Mouse (Mus musculus) MEL (cell line): ENCODE data around the gene Slc44a1. TPM values are rescaled to one million over a fixed set of nuclear protein-coding genes. Genes with fewer than 3 reads are reported as not detected.

Experiments
- DNase-seq: peaks from one replicate; pipeline ENCODE4 v3.0.0; 2011; ENCODE audit warnings: low read depth, low spot score
- H3K27ac ChIP-seq: 2 replicates; pipeline ENCODE4 v1.5.1; 2012; ENCODE audit warnings: low read depth, mild to moderate bottlenecking, control low read depth, low read length, moderate library complexity; ENCODE audit not compliant: control insufficient read depth
- H3K27me3 ChIP-seq, 2 experiments: fragments of 150-350 bp in 1 of 2; sonication (generic) in 1 of 2; 2 replicates each; pipeline ENCODE4 v1.6.1; 2012; ENCODE audit warnings: low read length in 2 of 2, mild to moderate bottlenecking in 2 of 2, improper control_type of control experiment in 1 of 2, moderate library complexity in 1 of 2; ENCODE audit not compliant: insufficient read depth in 2 of 2, control insufficient read depth in 1 of 2
- H3K36me3 ChIP-seq, 2 experiments: 2 replicates each; pipeline ENCODE4 v1.6.1; 2012 to 2014; ENCODE audit warnings: low read length in 2 of 2, improper control_type of control experiment in 1 of 2, inconsistent platforms in 1 of 2, mild to moderate bottlenecking in 1 of 2; ENCODE audit not compliant: insufficient read depth in 2 of 2, control insufficient read depth in 1 of 2
- H3K4me1 ChIP-seq, 2 experiments: fragments of 150-350 bp in 1 of 2; sonication (generic) in 1 of 2; 2 replicates each; pipeline ENCODE4 v1.6.1; 2012; ENCODE audit warnings: low read length in 2 of 2, improper control_type of control experiment in 1 of 2, mild to moderate bottlenecking in 1 of 2; ENCODE audit not compliant: insufficient read depth in 2 of 2, control insufficient read depth in 1 of 2
- H3K4me3 ChIP-seq, 2 experiments: fragments of 150-350 bp in 1 of 2; sonication (generic) in 1 of 2; 2 replicates each; pipeline ENCODE4 v1.5.1; 2012; ENCODE audit warnings: low read depth in 2 of 2, low read length in 2 of 2, mild to moderate bottlenecking in 2 of 2, moderate library complexity in 2 of 2, control low read depth in 1 of 2, improper control_type of control experiment in 1 of 2; ENCODE audit not compliant: control insufficient read depth in 1 of 2, insufficient read depth in 1 of 2
- H3K79me2 ChIP-seq: 2 replicates; pipeline ENCODE4 v1.6.1; 2012; ENCODE audit warnings: mild to moderate bottlenecking, low read length, moderate library complexity; ENCODE audit not compliant: control insufficient read depth, poor library complexity, insufficient read depth
- H3K9ac ChIP-seq: 2 replicates; pipeline ENCODE4 v1.6.1; 2012; ENCODE audit warnings: low read depth, mild to moderate bottlenecking, control low read depth, low read length, moderate library complexity; ENCODE audit not compliant: control insufficient read depth, poor library complexity, severe bottlenecking
- H3K9me3 ChIP-seq: fragments of 150-350 bp; sonication (generic); replicated peaks from 2 replicates; pipeline ENCODE4 v1.6.1; 2012; ENCODE audit warnings: mild to moderate bottlenecking, low read length, improper control_type of control experiment, moderate library complexity; ENCODE audit not compliant: insufficient read depth
- BHLHE40 ChIP-seq: IDR thresholded peaks from 2 replicates; pipeline ENCODE4 v1.6.1; 2012; ENCODE audit warnings: low read depth, mild to moderate bottlenecking, inconsistent platforms, low read length, improper control_type of control experiment, borderline replicate concordance
- CHD1 ChIP-seq: IDR thresholded peaks from 2 replicates; pipeline ENCODE4 v1.6.1; 2012; ENCODE audit warnings: low read depth, mild to moderate bottlenecking, inconsistent platforms, low read length, improper control_type of control experiment
- E2F4 ChIP-seq: IDR thresholded peaks from 2 replicates; pipeline ENCODE4 v1.6.1; 2011; ENCODE audit warnings: low read depth, low read length, improper control_type of control experiment, borderline replicate concordance
- ELF1 ChIP-seq: IDR thresholded peaks from 2 replicates; pipeline ENCODE4 v1.6.1; 2014; ENCODE audit warnings: low read depth, mild to moderate bottlenecking, inconsistent platforms, low read length, improper control_type of control experiment, moderate library complexity
- EP300 ChIP-seq, 2 experiments: IDR thresholded peaks; 2 replicates each; pipeline ENCODE4 v1.6.1; 2011; ENCODE audit warnings: improper control_type of control experiment in 2 of 2, low read length in 2 of 2, low read depth in 1 of 2, mild to moderate bottlenecking in 1 of 2
- ETS1 ChIP-seq: IDR thresholded peaks from 2 replicates; pipeline ENCODE4 v1.6.1; 2012; ENCODE audit warnings: low read depth, mild to moderate bottlenecking, inconsistent platforms, low read length, improper control_type of control experiment, moderate library complexity
- HCFC1 ChIP-seq: IDR thresholded peaks from 2 replicates; pipeline ENCODE4 v1.6.1; 2012; ENCODE audit warnings: low read depth, mild to moderate bottlenecking, inconsistent platforms, low read length, improper control_type of control experiment, moderate library complexity
- MAX ChIP-seq: IDR thresholded peaks from 2 replicates; pipeline ENCODE4 v1.6.1; 2011; ENCODE audit warnings: low read length, improper control_type of control experiment
- MXI1 ChIP-seq: IDR thresholded peaks from 2 replicates; pipeline ENCODE4 v1.6.1; 2011; ENCODE audit warnings: mild to moderate bottlenecking, low read depth, low read length, improper control_type of control experiment
- POLR2A ChIP-seq, 2 experiments: IDR thresholded peaks; 2 replicates each; pipeline ENCODE4 v1.6.1; 2011 to 2012; ENCODE audit warnings: low read length in 2 of 2, mild to moderate bottlenecking in 2 of 2, control low read depth in 1 of 2, improper control_type of control experiment in 1 of 2, low read depth in 1 of 2, moderate library complexity in 1 of 2; ENCODE audit not compliant: control insufficient read depth in 1 of 2, insufficient read depth in 1 of 2, poor library complexity in 1 of 2
- POLR2AphosphoS5 ChIP-seq: IDR thresholded peaks from 2 replicates; pipeline ENCODE4 v1.6.1; 2012; ENCODE audit warnings: low read depth, borderline replicate concordance, mild to moderate bottlenecking, inconsistent platforms, low read length, moderate library complexity, mixed read lengths
- RAD21 ChIP-seq: IDR thresholded peaks from 2 replicates; pipeline ENCODE4 v1.6.1; 2011; ENCODE audit warnings: mild to moderate bottlenecking, low read depth, low read length, improper control_type of control experiment
- RCOR1 ChIP-seq: IDR thresholded peaks from 2 replicates; pipeline ENCODE4 v1.6.1; 2012; ENCODE audit warnings: low read depth, mild to moderate bottlenecking, inconsistent platforms, low read length, improper control_type of control experiment
- SIN3A ChIP-seq: IDR thresholded peaks from 2 replicates; pipeline ENCODE4 v1.6.1; 2012; ENCODE audit warnings: low read length, improper control_type of control experiment, inconsistent platforms
- SMC3 ChIP-seq: IDR thresholded peaks from 2 replicates; pipeline ENCODE4 v1.6.1; 2011; ENCODE audit warnings: low read depth, low read length, improper control_type of control experiment
- TAL1 ChIP-seq: IDR thresholded peaks from 2 replicates; pipeline ENCODE4 v1.6.1; 2012; ENCODE audit warnings: mild to moderate bottlenecking, inconsistent platforms, low read length, moderate library complexity, mixed read lengths
- TBP ChIP-seq: IDR thresholded peaks from 2 replicates; pipeline ENCODE4 v1.8.0; 2011; ENCODE audit warnings: low read depth, low read length, improper control_type of control experiment
- UBTF ChIP-seq: IDR thresholded peaks from 2 replicates; pipeline ENCODE4 v1.6.1; 2012; ENCODE audit warnings: low read depth, mild to moderate bottlenecking, inconsistent platforms, low read length, improper control_type of control experiment, moderate library complexity, borderline replicate concordance; ENCODE audit not compliant: insufficient read depth
- USF1 ChIP-seq: IDR thresholded peaks from 2 replicates; pipeline ENCODE4 v1.6.1; 2014; ENCODE audit warnings: low read depth, mild to moderate bottlenecking, inconsistent platforms, low read length, improper control_type of control experiment, moderate library complexity
- USF2 ChIP-seq, 2 experiments: IDR thresholded peaks; 2 replicates each; pipeline ENCODE4 v1.6.1; 2011 to 2012; ENCODE audit warnings: improper control_type of control experiment in 2 of 2, low read length in 2 of 2, borderline replicate concordance in 1 of 2, inconsistent platforms in 1 of 2, low read depth in 1 of 2, mild to moderate bottlenecking in 1 of 2; ENCODE audit not compliant: insufficient read depth in 1 of 2
- ZC3H11A ChIP-seq: IDR thresholded peaks from 2 replicates; pipeline ENCODE4 v1.6.1; 2012; ENCODE audit warnings: low read depth, mild to moderate bottlenecking, inconsistent platforms, low read length, improper control_type of control experiment
- ZKSCAN1 ChIP-seq: IDR thresholded peaks from 2 replicates; pipeline ENCODE4 v1.6.1; 2012; ENCODE audit warnings: low read depth, mild to moderate bottlenecking, inconsistent platforms, low read length, improper control_type of control experiment, moderate library complexity
- ZNF384 ChIP-seq: IDR thresholded peaks from 2 replicates; pipeline ENCODE4 v1.6.1; 2012; ENCODE audit warnings: low read depth, mild to moderate bottlenecking, inconsistent platforms, low read length, improper control_type of control experiment
- polyA plus RNA-seq, 2 experiments: library from polyadenylated mRNA; stranded (reverse) in 1 of 2; unstranded in 1 of 2; fragments of >175 nt in 1 of 2; fragments of >200 nt in 1 of 2; gene quantifications; 2 replicates each; pipeline versions ENCODE4 v1.2.1 to v1.2.4; 2012; ENCODE audit warnings: low replicate concordance in 2 of 2, low read depth in 1 of 2; ENCODE audit not compliant: insufficient read length in 2 of 2, insufficient read depth in 1 of 2, missing spikeins in 1 of 2
- total RNA-seq: library from RNA; depleted of rRNA; stranded (reverse); fragments of 300-350 nt; gene quantifications from 2 replicates; pipeline ENCODE4 v1.2.3, GENCODE M21; 2012; rRNA removed

Slc44a1 gene
- total and polyA plus RNA-seq, 3 experiments: 9.6 to 10.6 TPM; not detected in 1

DNA sequence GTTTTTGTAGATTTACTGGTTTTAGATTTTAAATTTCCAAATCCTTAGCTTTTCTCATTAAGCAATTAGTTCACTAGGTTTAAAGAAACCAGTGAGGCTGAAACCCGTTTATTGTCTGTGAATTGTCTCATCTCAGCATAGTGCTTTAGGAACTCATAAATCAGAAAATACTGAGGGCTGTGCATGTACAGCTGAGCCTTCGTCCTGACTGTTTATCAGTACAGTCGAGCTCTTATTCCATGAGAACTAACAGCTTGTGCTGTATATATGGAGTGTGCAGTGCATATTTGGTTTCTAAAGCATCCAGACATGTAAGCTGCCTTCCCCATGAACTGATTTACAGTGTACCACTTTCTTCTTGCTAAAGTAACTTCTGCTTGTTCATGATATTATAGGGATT is 217.8 kb downstream of the Slc44a1 start:
- H3K36me3 ChIP-seq: no peaks in the 10 kb centered on the region
- H3K79me2 ChIP-seq: no peaks in the 10 kb centered on the region
- TF ChIP-seq CHD1: no peak
- TF ChIP-seq SIN3A: no peak
- TF ChIP-seq ZKSCAN1: no peak
- TF ChIP-seq RAD21: no peak
- no peak for TF ChIP-seq E2F4
- no peak for TF ChIP-seq SMC3
- no peak for TF ChIP-seq ETS1
- no peak for TF ChIP-seq USF2 (IDR thresholded peaks at IDR 0.05; ENCODE audit: borderline replicate concordance in 1 of 2, insufficient read depth in 1 of 2, low read depth in 1 of 2, low read length in 2 of 2)
- TF ChIP-seq MAX: no peak
- no peak for TF ChIP-seq TAL1
- TF ChIP-seq BHLHE40: no peak
- TF ChIP-seq ELF1: no peak
- TF ChIP-seq POLR2AphosphoS5: no peak
- no peak for TF ChIP-seq TBP
- TF ChIP-seq UBTF: no peak
- no peak for TF ChIP-seq RCOR1
- TF ChIP-seq EP300 (IDR thresholded peaks at IDR 0.05; ENCODE audit: low read depth in 1 of 2, low read length in 2 of 2): no peak
- TF ChIP-seq USF1: no peak
- TF ChIP-seq ZNF384: no peak
- TF ChIP-seq POLR2A (IDR thresholded peaks at IDR 0.05; ENCODE audit: control insufficient read depth in 1 of 2, insufficient read depth in 1 of 2, low read depth in 1 of 2, low read length in 2 of 2, poor library complexity in 1 of 2): no peak
- H3K27ac ChIP-seq: no peak overlapping the region
- peaks cover 7 to 13% of the 10 kb centered on the region in 2 experiments for H3K27me3 ChIP-seq
- no peak overlapping the region for H3K9ac ChIP-seq
- H3K4me3 ChIP-seq: no peak overlapping the region
- H3K9me3 ChIP-seq: no peaks in the 10 kb centered on the region
- no peaks in the 10 kb centered on the region for H3K4me1 ChIP-seq
- no peak for DNase-seq

DNA sequence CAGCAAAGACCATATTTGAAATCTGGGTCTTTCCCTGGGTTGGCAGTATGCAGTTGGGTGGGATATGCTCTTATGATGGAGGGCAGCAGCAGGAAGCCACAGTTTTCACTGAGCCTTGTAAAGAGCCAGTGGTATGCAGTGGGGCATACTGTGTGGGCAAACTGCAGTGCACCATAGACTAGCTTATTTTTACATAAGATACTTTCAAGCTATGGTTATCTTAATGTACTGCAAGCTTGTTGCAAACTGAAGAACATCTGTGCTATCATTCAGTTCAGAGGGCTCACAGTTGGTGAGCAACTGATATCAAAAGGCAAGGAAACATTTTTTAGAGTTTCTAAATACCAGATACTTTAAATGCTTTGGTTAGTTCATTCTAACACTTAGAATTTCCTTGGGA is 220.5 kb downstream of the Slc44a1 start:
- H3K9ac ChIP-seq: no peak overlapping the region
- no peak for DNase-seq
- H3K4me3 ChIP-seq: no peak overlapping the region
- no peak overlapping the region for H3K27ac ChIP-seq
- no peaks in the 10 kb centered on the region for H3K36me3 ChIP-seq
- H3K27me3 ChIP-seq: peaks cover 3 to 8% of the 10 kb centered on the region in 2 experiments
- H3K4me1 ChIP-seq: no peaks in the 10 kb centered on the region
- H3K79me2 ChIP-seq: no peaks in the 10 kb centered on the region
- TF ChIP-seq MXI1 (no peak), HCFC1 (no peak), SIN3A (no peak), RCOR1 (no peak), USF2 (IDR thresholded peaks at IDR 0.05; ENCODE audit: borderline replicate concordance in 1 of 2, insufficient read depth in 1 of 2, low read depth in 1 of 2, low read length in 2 of 2) (no peak), CHD1 (no peak), ZC3H11A (no peak), POLR2AphosphoS5 (no peak)
- no peaks in the 10 kb centered on the region for H3K9me3 ChIP-seq

Other genes starting within 250 kb of the Slc44a1 start
- gene Fsd1l, start 191.1 kb downstream of the Slc44a1 start, total RNA-seq: not detected in 2 replicates
- gene Fsd1l, start 191.1 kb downstream of the Slc44a1 start, polyA plus RNA-seq: not detected